Mouse (Mus musculus): ENCODE measurements at regions not wholly inside any gene's neighbourhood (a gene's known extent, or its start where the extent isn't known, plus 50 kb on each side); places are given as distances from the start of the nearest gene placed in this dataset.
A peak's percentile ranks its signal among the peaks of the same experiment; 100 is the strongest.
"Not testable (repeated sequence)": the region's sequence is repeated elsewhere in the genome, so short reads cannot be mapped to it uniquely, and the experiment has no call there.

DNA sequence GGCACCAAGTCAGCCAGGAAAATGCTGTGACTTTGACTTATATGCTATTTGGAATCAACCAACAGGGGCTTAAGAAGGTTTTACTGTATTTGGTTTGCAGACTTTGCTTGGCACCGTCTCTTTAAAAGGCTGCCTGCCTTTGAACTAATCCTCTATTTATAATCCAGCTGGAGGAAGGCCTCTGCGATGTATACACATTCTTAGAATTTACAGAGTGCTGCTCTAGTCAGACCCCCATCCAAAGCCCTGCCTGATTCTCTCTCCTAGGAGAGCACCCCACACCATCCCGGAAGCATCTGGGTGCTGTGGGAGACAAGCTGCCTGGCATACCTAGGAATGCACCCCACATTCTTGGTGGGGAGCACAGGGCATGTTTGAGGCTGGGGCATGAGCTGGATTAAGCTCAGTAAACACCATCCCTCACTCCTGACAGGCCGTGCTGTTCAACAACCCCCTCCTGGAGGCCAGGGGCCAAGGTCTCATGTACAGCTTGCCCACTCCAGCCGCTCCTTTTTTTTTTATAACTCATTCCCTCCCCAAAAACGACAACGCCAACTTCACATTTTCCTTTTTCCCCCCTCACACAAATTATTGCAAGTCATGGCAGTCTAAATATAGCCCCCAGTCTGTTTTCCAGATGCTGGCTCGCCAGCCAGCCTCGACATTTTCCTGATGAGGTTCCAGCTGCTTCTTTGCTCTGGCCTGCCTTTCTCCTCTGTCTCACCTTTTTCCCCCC is 126.4 kb downstream of the Zfp36l1 start:
- Histone ChIP-seq H3K4me1 (ENCODE audit: control insufficient read depth, insufficient read depth, low read length) (peaks cover 16% of the 10 kb centered on the region), H3K4me3 (no peak overlapping the region)
- intact Hi-C loops (cut with DNase I): no loop called here

DNA sequence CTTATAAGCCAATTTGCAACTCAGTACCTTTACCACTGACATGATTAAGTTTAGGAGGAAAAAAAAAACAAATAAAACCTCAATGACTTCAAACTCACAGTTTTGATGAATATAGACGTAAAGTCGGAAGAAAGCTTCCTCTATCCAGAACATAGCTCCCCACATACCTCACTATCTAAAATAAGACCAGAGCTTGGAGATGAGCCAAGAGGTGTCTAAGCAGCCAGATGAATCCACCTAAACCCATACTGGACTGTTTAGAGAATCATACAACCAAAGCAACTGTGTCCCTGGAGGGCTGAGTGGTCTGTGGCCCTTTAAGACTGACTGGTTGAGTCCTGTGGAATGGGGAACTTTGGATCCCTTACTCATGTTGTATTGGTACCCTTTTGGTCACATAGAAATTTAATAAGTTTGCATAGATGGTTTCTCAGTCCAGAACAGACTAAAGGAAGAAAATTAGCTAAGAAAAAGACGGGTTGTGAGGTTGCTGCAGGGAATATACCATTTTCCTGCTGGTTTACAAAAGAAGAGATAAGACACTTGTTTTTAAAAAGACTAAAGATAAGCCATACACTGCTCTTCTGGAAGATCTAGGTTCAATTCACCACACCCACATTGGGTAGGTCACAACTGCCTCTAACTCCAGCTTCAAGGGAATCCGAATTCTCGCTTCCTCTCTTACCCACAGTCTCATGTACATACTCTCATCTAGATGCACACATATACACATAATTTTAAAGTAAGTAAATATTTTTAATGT is 127.6 kb downstream of the Zfp36l1 start:
- Histone ChIP-seq H3K79me2 (replicated peaks; ENCODE audit: control insufficient read depth, insufficient read depth, low read length) (no peaks in the 10 kb centered on the region), H3K9ac (ENCODE audit: low read depth, low read length) (no peak overlapping the region), H3K4me3 (no peak overlapping the region), H3K27me3 (ENCODE audit: control insufficient read depth, insufficient read depth, low read length) (no peaks in the 10 kb centered on the region), H3K4me1 (ENCODE audit: control insufficient read depth, insufficient read depth, low read length) (peaks cover 9% of the 10 kb centered on the region), H3K36me3 (ENCODE audit: control insufficient read depth, insufficient read depth, low read length) (peaks cover 15% of the 10 kb centered on the region), H3K27ac (peak overlapping the region; percentile 78)
- TF ChIP-seq EP300 (IDR thresholded peaks at IDR 0.05; ENCODE audit: insufficient read depth, low read depth, low read length) (no peak), POLR2A (IDR thresholded peaks at IDR 0.05; ENCODE audit: insufficient read depth, low read depth, low read length) (no peak), CTCF (IDR thresholded peaks at IDR 0.05) (no peak)
- WGBS: 64% methylated on average over 5 of the region's 5 CpGs
- DNase-seq: no peak
- intact Hi-C loops (cut with DNase I): no loop called here

More for the DNA sequence above, 126.4 kb downstream of the Zfp36l1 start:
- peak overlapping the region; percentile 41 for H3K9ac ChIP-seq (ENCODE audit: low read depth, low read length)
- H3K79me2 ChIP-seq (replicated peaks; ENCODE audit: control insufficient read depth, insufficient read depth, low read length): no peaks in the 10 kb centered on the region
- no peaks in the 10 kb centered on the region for H3K27me3 ChIP-seq (ENCODE audit: control insufficient read depth, insufficient read depth, low read length)
- no peak for TF ChIP-seq CTCF (IDR thresholded peaks at IDR 0.05)
- peak; percentile 58; the same call in 1 of the 2 replicates for TF ChIP-seq EP300 (IDR thresholded peaks at IDR 0.05; ENCODE audit: insufficient read depth, low read depth, low read length)
- DNase-seq: no peak
- WGBS: 17% methylated on average over 9 of the region's 9 CpGs
- H3K27ac ChIP-seq: peak overlapping the region; percentile 78
- H3K36me3 ChIP-seq (ENCODE audit: control insufficient read depth, insufficient read depth, low read length): peaks cover 12% of the 10 kb centered on the region; the same call in 1 of the 2 replicates

DNA sequence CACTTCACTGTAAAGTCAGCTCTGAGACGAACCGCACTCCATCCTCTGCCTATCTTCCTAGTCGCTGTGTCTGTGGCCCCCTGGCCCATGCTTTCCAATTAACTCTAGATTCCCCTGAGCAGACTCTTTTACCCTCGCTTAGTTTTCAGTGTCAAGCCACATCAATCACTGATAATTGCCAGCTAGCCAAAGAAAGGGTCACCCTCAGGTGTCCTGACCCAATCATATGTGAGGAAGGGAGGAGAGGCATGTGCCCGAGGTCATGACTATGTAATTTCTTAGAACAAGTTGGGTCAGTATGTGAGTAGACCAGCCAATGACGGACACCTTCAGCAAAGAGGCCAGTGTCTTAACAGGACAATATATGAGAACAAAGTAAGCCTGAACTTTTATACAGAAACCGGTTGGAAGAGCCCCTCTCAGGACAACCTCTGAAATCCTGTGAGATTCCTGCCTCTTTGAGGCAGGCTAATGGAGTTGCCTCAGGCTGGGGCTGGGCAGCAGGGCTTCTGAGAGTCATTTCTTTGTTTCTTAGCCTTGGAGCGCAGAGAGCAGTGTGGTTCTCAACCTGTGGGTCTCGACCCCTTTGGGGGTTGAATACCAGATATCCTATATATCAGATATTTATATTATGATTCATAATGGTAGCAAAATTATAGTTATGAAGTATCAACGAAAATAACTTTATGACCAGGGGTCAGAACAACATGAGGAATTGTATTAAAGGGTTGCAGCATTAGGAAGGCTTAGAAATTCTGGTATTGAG is 128.6 kb downstream of the Zfp36l1 start:
- WGBS: 82% methylated on average over 10 of the region's 10 CpGs
- no peaks in the 10 kb centered on the region for H3K27me3 ChIP-seq (ENCODE audit: control insufficient read depth, insufficient read depth, low read length)
- H3K36me3 ChIP-seq (ENCODE audit: control insufficient read depth, insufficient read depth, low read length): peaks cover 15% of the 10 kb centered on the region
- TF ChIP-seq EP300 (IDR thresholded peaks at IDR 0.05; ENCODE audit: insufficient read depth, low read depth, low read length): no peak
- no peak for TF ChIP-seq POLR2A (IDR thresholded peaks at IDR 0.05; ENCODE audit: insufficient read depth, low read depth, low read length)
- TF ChIP-seq CTCF (IDR thresholded peaks at IDR 0.05): no peak
- intact Hi-C loops (cut with DNase I): no loop called here
- peak overlapping the region; percentile 78; the same call in 1 of the 2 replicates for H3K27ac ChIP-seq
- no peak for DNase-seq
- no peaks in the 10 kb centered on the region for H3K79me2 ChIP-seq (replicated peaks; ENCODE audit: control insufficient read depth, insufficient read depth, low read length)
- peaks cover 8% of the 10 kb centered on the region for H3K4me1 ChIP-seq (ENCODE audit: control insufficient read depth, insufficient read depth, low read length)
- H3K4me3 ChIP-seq: no peak overlapping the region
- H3K9ac ChIP-seq (ENCODE audit: low read depth, low read length): no peak overlapping the region

DNA sequence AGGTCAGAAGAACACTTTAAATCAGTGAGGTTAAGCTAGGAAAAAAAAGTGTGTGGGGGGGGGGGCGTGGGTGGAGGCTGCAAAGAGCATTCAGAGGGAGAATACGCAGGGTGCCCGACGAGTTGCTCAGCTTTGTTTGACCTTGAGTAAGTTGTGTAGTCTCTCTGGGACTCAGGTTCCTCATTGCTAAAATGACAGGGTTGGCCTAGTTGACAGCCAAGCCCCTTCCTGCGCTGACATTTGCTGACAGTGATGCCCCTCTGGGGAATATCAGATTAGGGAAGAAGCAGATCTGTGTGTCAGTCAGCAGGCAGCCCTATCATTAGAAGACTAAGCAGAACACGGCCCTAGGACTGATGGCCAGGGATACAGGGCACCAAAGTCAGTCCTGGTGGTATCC is 129.6 kb downstream of the Zfp36l1 start:
- WGBS: 59% methylated on average over 6 of the region's 6 CpGs
- TF ChIP-seq POLR2A (IDR thresholded peaks at IDR 0.05; ENCODE audit: insufficient read depth, low read depth, low read length): no peak
- no peak for TF ChIP-seq CTCF (IDR thresholded peaks at IDR 0.05)
- TF ChIP-seq EP300 (IDR thresholded peaks at IDR 0.05; ENCODE audit: insufficient read depth, low read depth, low read length): no peak
- Histone ChIP-seq H3K4me3 (no peak overlapping the region), H3K27me3 (ENCODE audit: control insufficient read depth, insufficient read depth, low read length) (no peaks in the 10 kb centered on the region), H3K27ac (no peak overlapping the region; the same call in 1 of the 2 replicates), H3K36me3 (ENCODE audit: control insufficient read depth, insufficient read depth, low read length) (peaks cover 15% of the 10 kb centered on the region), H3K79me2 (replicated peaks; ENCODE audit: control insufficient read depth, insufficient read depth, low read length) (no peaks in the 10 kb centered on the region), H3K9ac (ENCODE audit: low read depth, low read length) (no peak overlapping the region), H3K4me1 (ENCODE audit: control insufficient read depth, insufficient read depth, low read length) (peaks cover 8% of the 10 kb centered on the region)
- no peak for DNase-seq
- intact Hi-C loops (cut with DNase I): no loop called here

DNA sequence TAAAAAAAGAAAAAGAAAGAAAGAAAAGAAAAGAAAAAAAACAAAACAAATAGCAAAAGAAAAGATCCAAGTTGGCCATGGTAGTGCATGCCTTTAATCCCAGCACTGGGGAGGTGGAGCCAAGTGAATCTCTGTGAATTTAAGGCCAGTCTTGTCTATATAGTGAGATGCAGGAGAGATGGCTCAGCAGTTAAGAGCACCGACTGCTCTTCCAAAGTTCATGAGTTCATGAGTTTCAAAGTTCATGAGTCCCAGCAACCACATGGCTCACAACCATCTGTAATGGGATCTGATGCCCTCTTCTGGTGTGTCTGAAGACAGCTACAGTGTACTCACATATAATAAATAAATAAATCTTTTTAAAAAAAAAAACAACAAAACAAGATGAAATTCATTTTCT is 130.3 kb downstream of the Zfp36l1 start:
- H3K27ac ChIP-seq; H3K4me1 ChIP-seq (ENCODE audit: control insufficient read depth, insufficient read depth, low read length); H3K4me3 ChIP-seq; H3K9ac ChIP-seq (ENCODE audit: low read depth, low read length); H3K27me3 ChIP-seq (ENCODE audit: control insufficient read depth, insufficient read depth, low read length); intact Hi-C loops (cut with DNase I); H3K79me2 ChIP-seq (replicated peaks; ENCODE audit: control insufficient read depth, insufficient read depth, low read length); DNase-seq: not testable (repeated sequence)
- WGBS: 77% methylated on average over 1 of the region's 1 CpGs
- H3K36me3 ChIP-seq (ENCODE audit: control insufficient read depth, insufficient read depth, low read length): peaks cover 15% of the 10 kb centered on the region

Measured in heart, adult 2 months (tissue).